Mouse (Mus musculus): ENCODE data around the gene Rfesd. TPM values are rescaled to one million over a fixed set of nuclear protein-coding genes. Genes with fewer than 3 reads are reported as not detected.

The Rfesd gene
- polyA plus RNA-seq (2015; fragmentation: Nextera tagmentation; extraction: Ambion mirVana): 22.8 and 30.5 TPM in 2 replicates

GRCm38 (mm10) chr13:76017974-76018843 lies at the start of gene Rfesd:
TSS of gene Rfesd (minus strand) at chr13:76018719.
- Histone ChIP-seq H3K9me3 (no peaks in the 10 kb centered on the region), H3K9ac (peak within 1 kb of the TSS; percentile 85), H3K36me3 (no peaks in the 10 kb centered on the region), H3K27ac (peak within 1 kb of the TSS; percentile 95), H3K4me1 (no peaks in the 10 kb centered on the region), H3K4me3 (replicated peaks) (peak within 1 kb of the TSS; percentile 73), H3K27me3 (replicated peaks) (no peaks in the 10 kb centered on the region), H3K4me2 (peak within 1 kb of the TSS; percentile 64)
- WGBS: under 1% methylated on average over 50 of the region's 50 CpGs
- ATAC-seq (ENCODE audit: insufficient read depth, low FRiP score, low read depth): peak; percentile 99

GRCm38 (mm10) chr13:76064363-76064945 lies 45.9 kb upstream of the Rfesd start:
- H3K27ac ChIP-seq: no peak overlapping the region
- no peak overlapping the region for H3K4me3 ChIP-seq (replicated peaks)
- no peaks in the 10 kb centered on the region for H3K36me3 ChIP-seq
- no peaks in the 10 kb centered on the region for H3K4me1 ChIP-seq
- no peak overlapping the region for H3K4me2 ChIP-seq
- H3K9ac ChIP-seq: no peak overlapping the region
- no peaks in the 10 kb centered on the region for H3K27me3 ChIP-seq (replicated peaks)
- no peak; the same call in 1 of the 2 replicates for ATAC-seq (ENCODE audit: insufficient read depth, low FRiP score, low read depth)
- WGBS: 85% methylated on average over 12 of the region's 13 CpGs
- H3K9me3 ChIP-seq: no peaks in the 10 kb centered on the region

- H3K36me3 ChIP-seq: no peaks in the 10 kb centered on the region
- no peak overlapping the region for H3K27ac ChIP-seq
- H3K9ac ChIP-seq: no peak overlapping the region
- no peaks in the 10 kb centered on the region for H3K27me3 ChIP-seq (replicated peaks)
- H3K4me3 ChIP-seq (replicated peaks): no peak overlapping the region
- H3K9me3 ChIP-seq: no peaks in the 10 kb centered on the region
- no peak for ATAC-seq (ENCODE audit: insufficient read depth, low FRiP score, low read depth)
- 89% methylated on average over 4 of the region's 4 CpGs for WGBS
- H3K4me2 ChIP-seq: no peak overlapping the region
- no peaks in the 10 kb centered on the region for H3K4me1 ChIP-seq
These were observed 45.0 kb upstream of the Rfesd start for GRCm38 (mm10) chr13:76063548-76063947.

GRCm38 (mm10) chr13:76062569-76062968 lies 44.0 kb upstream of the Rfesd start:
- no peak overlapping the region for H3K4me2 ChIP-seq
- H3K9ac ChIP-seq: no peak overlapping the region
- ATAC-seq (ENCODE audit: insufficient read depth, low FRiP score, low read depth): no peak
- no peaks in the 10 kb centered on the region for H3K4me1 ChIP-seq
- no peaks in the 10 kb centered on the region for H3K9me3 ChIP-seq
- H3K36me3 ChIP-seq: no peaks in the 10 kb centered on the region
- WGBS: 90% methylated on average over 3 of the region's 3 CpGs
- H3K27ac ChIP-seq: no peak overlapping the region
- peaks cover 8% of the 10 kb centered on the region; the same call in 1 of the 2 replicates for H3K27me3 ChIP-seq (replicated peaks)
- no peak overlapping the region for H3K4me3 ChIP-seq (replicated peaks)

- Histone ChIP-seq H3K9me3 (no peaks in the 10 kb centered on the region), H3K4me1 (no peaks in the 10 kb centered on the region), H3K27ac (no peak overlapping the region), H3K27me3 (replicated peaks) (peaks cover 12% of the 10 kb centered on the region; the same call in 1 of the 2 replicates), H3K4me2 (no peak overlapping the region), H3K4me3 (replicated peaks) (no peak overlapping the region), H3K36me3 (no peaks in the 10 kb centered on the region), H3K9ac (no peak overlapping the region)
- ATAC-seq (ENCODE audit: insufficient read depth, low FRiP score, low read depth): no peak
- WGBS: 88% methylated on average over 3 of the region's 3 CpGs
These were observed 43.6 kb upstream of the Rfesd start for GRCm38 (mm10) chr13:76062126-76062525.

GRCm38 (mm10) chr13:76059591-76059990 lies 41.1 kb upstream of the Rfesd start:
- H3K27ac ChIP-seq: no peak overlapping the region
- H3K4me2 ChIP-seq: no peak overlapping the region
- no peak for ATAC-seq (ENCODE audit: insufficient read depth, low FRiP score, low read depth)
- H3K27me3 ChIP-seq (replicated peaks): peaks cover 30% of the 10 kb centered on the region
- peaks cover 17% of the 10 kb centered on the region for H3K4me1 ChIP-seq
- 86% methylated on average over 4 of the region's 4 CpGs for WGBS
- H3K4me3 ChIP-seq (replicated peaks): no peak overlapping the region
- H3K9ac ChIP-seq: no peak overlapping the region
- no peaks in the 10 kb centered on the region for H3K9me3 ChIP-seq
- no peaks in the 10 kb centered on the region for H3K36me3 ChIP-seq

- H3K9me3 ChIP-seq: no peaks in the 10 kb centered on the region
- H3K27ac ChIP-seq: no peak overlapping the region
- no peak overlapping the region for H3K4me3 ChIP-seq (replicated peaks)
- no peak overlapping the region for H3K4me2 ChIP-seq
- peaks cover 17% of the 10 kb centered on the region for H3K4me1 ChIP-seq
- H3K36me3 ChIP-seq: no peaks in the 10 kb centered on the region
- peaks cover 46% of the 10 kb centered on the region for H3K27me3 ChIP-seq (replicated peaks)
- H3K9ac ChIP-seq: no peak overlapping the region
- 65% methylated on average over 10 of the region's 10 CpGs for WGBS
- ATAC-seq (ENCODE audit: insufficient read depth, low FRiP score, low read depth): no peak
These were observed 38.9 kb upstream of the Rfesd start for GRCm38 (mm10) chr13:76057267-76058069.

GRCm38 (mm10) chr13:76056896-76057266 lies 38.4 kb upstream of the Rfesd start, which contains the start of gene Gpr150:
TSS of gene Gpr150 (minus strand) at chr13:76056996.
- Histone ChIP-seq H3K4me3 (replicated peaks) (peak within 1 kb of the TSS; percentile 45), H3K4me1 (peaks cover 17% of the 10 kb centered on the region), H3K27ac (no peak within 1 kb of the TSS), H3K9ac (peak within 1 kb of the TSS; percentile 1; the same call in 1 of the 2 replicates), H3K4me2 (peak within 1 kb of the TSS; percentile 92), H3K36me3 (no peaks in the 10 kb centered on the region), H3K9me3 (no peaks in the 10 kb centered on the region), H3K27me3 (replicated peaks) (peaks cover 46% of the 10 kb centered on the region)
- 19% methylated on average over 10 of the region's 10 CpGs for WGBS
- ATAC-seq (ENCODE audit: insufficient read depth, low FRiP score, low read depth): no peak

GRCm38 (mm10) chr13:76056261-76056724 lies 37.8 kb upstream of the Rfesd start:
- Histone ChIP-seq H3K4me2 (peak overlapping the region; percentile 92), H3K4me1 (peaks cover 17% of the 10 kb centered on the region), H3K9ac (peak overlapping the region; percentile 1; the same call in 1 of the 2 replicates), H3K9me3 (no peaks in the 10 kb centered on the region), H3K36me3 (no peaks in the 10 kb centered on the region), H3K27ac (no peak overlapping the region), H3K4me3 (replicated peaks) (peak overlapping the region; percentile 45), H3K27me3 (replicated peaks) (peaks cover 46% of the 10 kb centered on the region)
- peak; percentile 76 for ATAC-seq (ENCODE audit: insufficient read depth, low FRiP score, low read depth)
- under 1% methylated on average over 34 of the region's 34 CpGs for WGBS

GRCm38 (mm10) chr13:76055391-76056232 lies 37.1 kb upstream of the Rfesd start:
- Histone ChIP-seq H3K4me1 (peaks cover 17% of the 10 kb centered on the region), H3K27me3 (replicated peaks) (peaks cover 46% of the 10 kb centered on the region), H3K9ac (peak overlapping the region; percentile 21; the same call in 1 of the 2 replicates), H3K9me3 (no peaks in the 10 kb centered on the region), H3K36me3 (no peaks in the 10 kb centered on the region), H3K4me3 (replicated peaks) (peak overlapping the region; percentile 45), H3K27ac (no peak overlapping the region), H3K4me2 (peak overlapping the region; percentile 92)
- peak; percentile 90 for ATAC-seq (ENCODE audit: insufficient read depth, low FRiP score, low read depth)
- under 1% methylated on average over 59 of the region's 59 CpGs for WGBS

GRCm38 (mm10) chr13:76044971-76045370 lies 26.5 kb upstream of the Rfesd start:
- Histone ChIP-seq H3K4me1 (no peaks in the 10 kb centered on the region), H3K9me3 (no peaks in the 10 kb centered on the region), H3K9ac (no peak overlapping the region), H3K36me3 (no peaks in the 10 kb centered on the region), H3K4me3 (replicated peaks) (no peak overlapping the region), H3K27me3 (replicated peaks) (no peaks in the 10 kb centered on the region), H3K27ac (no peak overlapping the region), H3K4me2 (no peak overlapping the region)
- ATAC-seq (ENCODE audit: insufficient read depth, low FRiP score, low read depth): no peak
